Mouse (Mus musculus) cortical plate, adult 2 months (tissue): Measurements from ENCODE around the gene Hoxd3.

Source experiments
- CTCF ChIP-seq: fragments of 200-500 bp; IDR thresholded peaks from 2 replicates; pipeline ENCODE4 v1.5.1; 2011; ENCODE audit warnings: mild to moderate bottlenecking, control low read depth, low read length; ENCODE audit not compliant: insufficient read depth; ENCODE audit errors: extremely low read depth
- POLR2A ChIP-seq: fragments of 200-500 bp; IDR thresholded peaks from 2 replicates; pipeline ENCODE4 v1.6.1; 2011; ENCODE audit warnings: mild to moderate bottlenecking, low read length, control low read depth; ENCODE audit not compliant: insufficient read depth; ENCODE audit errors: extremely low read depth

DNA sequence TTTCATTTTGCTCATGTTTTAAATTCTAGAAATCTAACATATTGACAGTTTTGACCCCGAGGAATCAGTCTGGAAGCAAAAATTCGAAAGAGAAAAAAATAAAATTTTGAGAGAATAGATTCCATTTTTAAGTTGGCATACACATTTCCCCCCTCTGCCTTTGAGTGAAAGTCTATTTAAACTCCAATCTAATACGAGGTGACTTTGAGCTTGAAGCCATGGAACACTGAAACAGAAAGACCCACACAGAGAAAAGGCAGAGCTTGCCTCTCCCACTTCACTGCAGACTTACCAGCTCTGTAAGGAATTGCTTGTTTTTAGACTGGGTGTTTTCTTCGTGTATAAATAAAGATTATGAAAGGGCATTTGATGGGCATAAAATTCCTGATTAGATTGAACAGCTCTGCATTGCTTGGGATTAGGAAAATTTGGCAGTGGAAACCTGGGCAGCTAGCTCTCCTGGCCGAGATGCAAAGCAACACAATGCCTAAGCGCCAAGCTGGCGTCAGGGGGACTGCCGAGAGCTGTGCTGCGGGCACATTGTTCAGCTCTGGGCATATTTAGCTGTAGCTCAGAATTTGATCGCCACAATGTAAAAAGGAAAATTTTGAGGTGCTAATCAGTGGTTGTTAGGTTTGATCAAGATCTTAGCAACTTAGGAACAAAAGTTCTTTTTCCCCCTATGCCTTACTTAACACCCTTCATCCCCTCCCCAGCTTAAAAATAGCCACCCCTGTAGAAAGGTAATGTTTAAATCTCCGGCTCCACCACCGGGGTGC is 22.7 kb upstream of the Hoxd3 start:
- TF ChIP-seq CTCF: no peak
- no peak for TF ChIP-seq POLR2A
